Mouse (Mus musculus) ES-E14 (cell line): ENCODE data around the gene Srcap. TPM values are rescaled to one million over a fixed set of nuclear protein-coding genes. Genes with fewer than 3 reads are reported as not detected.

Source experiments
- DNase-seq: peaks from one replicate; pipeline ENCODE4 v3.0.0-alpha.2; 2013; ENCODE audit warnings: low read depth, low spot score
- H3K27ac ChIP-seq: 2 replicates; pipeline ENCODE4 v1.5.1; 2012; ENCODE audit warnings: low read depth, mild to moderate bottlenecking, low read length, moderate library complexity, mixed read lengths; ENCODE audit not compliant: poor library complexity, insufficient read depth, severe bottlenecking
- H3K36me3 ChIP-seq: 2 replicates; pipeline ENCODE4 v1.6.1; 2012; ENCODE audit warnings: mild to moderate bottlenecking, low read length, moderate library complexity, mixed read lengths; ENCODE audit not compliant: control insufficient read depth, poor library complexity, insufficient read depth, severe bottlenecking
- H3K4me1 ChIP-seq, 2 experiments: fragments of 150-350 bp in 1 of 2; sonication (generic) in 1 of 2; 2 replicates each; pipeline ENCODE4 v1.6.1; 2012; ENCODE audit warnings: low read length in 2 of 2, mild to moderate bottlenecking in 1 of 2, mixed read lengths in 1 of 2; ENCODE audit not compliant: control insufficient read depth in 2 of 2, insufficient read depth in 2 of 2, poor library complexity in 1 of 2
- H3K4me3 ChIP-seq, 2 experiments: fragments of 150-350 bp in 1 of 2; sonication (generic) in 1 of 2; 2 replicates each; pipeline ENCODE4 v1.5.1; 2012; ENCODE audit warnings: low read length in 2 of 2, low read depth in 1 of 2, mild to moderate bottlenecking in 1 of 2, mixed read lengths in 1 of 2; ENCODE audit not compliant: insufficient read depth in 1 of 2, poor library complexity in 1 of 2, severe bottlenecking in 1 of 2
- H3K9ac ChIP-seq: 2 replicates; pipeline ENCODE4 v1.6.1; 2012; ENCODE audit warnings: low read depth, mild to moderate bottlenecking, low read length, mixed read lengths; ENCODE audit not compliant: poor library complexity, insufficient read depth, severe bottlenecking
- H3K9me3 ChIP-seq: fragments of 150-350 bp; sonication (generic); 2 replicates; pipeline ENCODE4 v1.6.1; 2012; ENCODE audit warnings: low read depth, mild to moderate bottlenecking, low read length; ENCODE audit not compliant: control insufficient read depth, insufficient read depth
- CHD2 ChIP-seq: IDR thresholded peaks from 2 replicates; pipeline ENCODE4 v1.6.1; 2014; ENCODE audit warnings: mild to moderate bottlenecking, low read depth, low read length, inconsistent platforms
- HCFC1 ChIP-seq: IDR thresholded peaks from 2 replicates; pipeline ENCODE4 v1.6.1; 2012; ENCODE audit warnings: low read length, inconsistent platforms, borderline replicate concordance; ENCODE audit not compliant: insufficient read depth
- MAFK ChIP-seq: IDR thresholded peaks from 2 replicates; pipeline ENCODE4 v1.6.1; 2014; ENCODE audit warnings: mild to moderate bottlenecking, low read depth, low read length, inconsistent platforms; ENCODE audit not compliant: insufficient read depth
- ZC3H11A ChIP-seq: IDR thresholded peaks from 2 replicates; pipeline ENCODE4 v1.6.1; 2012; ENCODE audit warnings: low read depth, mild to moderate bottlenecking, inconsistent platforms, low read length, borderline replicate concordance
- ZNF384 ChIP-seq: IDR thresholded peaks from 2 replicates; pipeline ENCODE4 v1.6.1; 2012; ENCODE audit warnings: low read depth, low read length, inconsistent platforms
- in situ Hi-C, 2 experiments: fragments of 600-800 bp; cut with MboI; formaldehyde crosslinking; loops; one replicate each; pipeline ENCODE4 v1.15.1; 2025; ENCODE audit warnings: low sequenced_read_pairs in 2 of 2, inconsistent platforms in 1 of 2; ENCODE audit not compliant: unreplicated experiment in 2 of 2
- total RNA-seq: library from RNA; depleted of rRNA; stranded (reverse); fragments of 300-350 nt; gene quantifications from 2 replicates; pipeline ENCODE4 v1.2.3, GENCODE M21; 2012

The Srcap gene
- total RNA-seq, 1 experiment: 50.7 TPM

DNA sequence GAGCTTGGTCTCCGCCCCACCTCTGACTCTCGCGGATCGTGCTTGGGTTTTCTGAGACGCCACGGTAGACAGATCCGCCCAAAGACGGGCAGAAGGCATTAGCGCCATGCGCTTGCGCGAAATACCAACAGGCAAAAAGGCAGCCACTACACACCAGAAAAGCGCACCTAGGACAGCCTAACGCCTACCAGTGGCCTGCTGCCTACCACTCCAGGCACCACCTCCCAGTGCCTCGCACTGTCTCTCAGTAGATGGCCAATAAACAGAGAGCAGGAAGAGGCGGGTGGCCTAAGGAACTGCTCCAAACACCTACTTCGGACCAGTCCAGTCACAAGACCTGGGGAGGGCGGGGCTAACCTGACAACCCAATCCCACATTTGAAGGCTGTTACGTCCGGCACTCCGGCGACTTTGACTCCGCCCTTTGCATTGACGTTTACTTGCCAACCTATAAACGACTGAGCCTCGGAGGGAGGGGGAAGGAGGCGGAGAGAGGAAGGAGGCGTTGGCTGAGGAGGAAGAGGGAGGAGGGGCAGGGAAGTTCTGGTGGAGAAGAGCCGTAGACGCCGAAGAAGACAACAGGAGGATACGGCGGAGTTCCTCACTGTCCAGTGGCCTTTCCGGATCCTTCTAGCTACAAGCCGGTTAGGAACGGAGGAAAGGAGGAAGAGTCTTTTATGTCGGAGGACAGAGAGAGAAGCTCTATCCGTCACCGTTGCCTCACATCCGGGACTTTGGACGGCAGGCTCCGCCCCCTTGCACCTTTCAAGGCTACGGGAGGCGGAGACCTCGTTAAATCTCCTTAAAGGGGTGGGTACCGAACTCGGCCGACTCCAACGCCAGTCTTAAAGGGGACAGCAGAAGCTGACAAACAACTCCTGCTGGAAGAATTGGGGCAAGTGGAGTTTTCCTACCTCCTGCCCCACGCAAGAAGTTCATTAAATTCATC is 33.8 kb upstream of the Srcap start:
- Histone ChIP-seq H3K36me3 (peaks cover 33% of the 10 kb centered on the region), H3K4me3 (peak overlapping the region; percentile 87 to 98), H3K9ac (peak overlapping the region; percentile 86), H3K9me3 (no peaks in the 10 kb centered on the region), H3K4me1 (peaks cover 3 to 9% of the 10 kb centered on the region in 2 experiments; a peak in 1 of 4 replicates), H3K27ac (peak overlapping the region; percentile 89)
- DNase-seq: peak; percentile 100
- in situ Hi-C loops: no loop called here
- no peak for TF ChIP-seq CHD2
- peak; percentile 81 for TF ChIP-seq HCFC1

- Histone ChIP-seq H3K4me3 (peak within 1 kb of the TSS; percentile 87 to 98), H3K27ac (peak within 1 kb of the TSS; percentile 89), H3K4me1 (peaks cover 3 to 6% of the 10 kb centered on the region in 2 experiments; a peak in 1 of 4 replicates), H3K9ac (peak within 1 kb of the TSS; percentile 86), H3K9me3 (no peaks in the 10 kb centered on the region), H3K36me3 (peaks cover 30% of the 10 kb centered on the region)
- in situ Hi-C loops: no loop called here
- peak; percentile 85 for DNase-seq
- TF ChIP-seq CHD2 (no peak), ZC3H11A (no peak)
Observed at GRCm38 (mm10) chr7:127478635-127479317, 33.0 kb upstream of the Srcap start, which contains the start of gene Fbrs. Gene Fbrs, plus strand, starts transcription at chr7:127479199.

DNA sequence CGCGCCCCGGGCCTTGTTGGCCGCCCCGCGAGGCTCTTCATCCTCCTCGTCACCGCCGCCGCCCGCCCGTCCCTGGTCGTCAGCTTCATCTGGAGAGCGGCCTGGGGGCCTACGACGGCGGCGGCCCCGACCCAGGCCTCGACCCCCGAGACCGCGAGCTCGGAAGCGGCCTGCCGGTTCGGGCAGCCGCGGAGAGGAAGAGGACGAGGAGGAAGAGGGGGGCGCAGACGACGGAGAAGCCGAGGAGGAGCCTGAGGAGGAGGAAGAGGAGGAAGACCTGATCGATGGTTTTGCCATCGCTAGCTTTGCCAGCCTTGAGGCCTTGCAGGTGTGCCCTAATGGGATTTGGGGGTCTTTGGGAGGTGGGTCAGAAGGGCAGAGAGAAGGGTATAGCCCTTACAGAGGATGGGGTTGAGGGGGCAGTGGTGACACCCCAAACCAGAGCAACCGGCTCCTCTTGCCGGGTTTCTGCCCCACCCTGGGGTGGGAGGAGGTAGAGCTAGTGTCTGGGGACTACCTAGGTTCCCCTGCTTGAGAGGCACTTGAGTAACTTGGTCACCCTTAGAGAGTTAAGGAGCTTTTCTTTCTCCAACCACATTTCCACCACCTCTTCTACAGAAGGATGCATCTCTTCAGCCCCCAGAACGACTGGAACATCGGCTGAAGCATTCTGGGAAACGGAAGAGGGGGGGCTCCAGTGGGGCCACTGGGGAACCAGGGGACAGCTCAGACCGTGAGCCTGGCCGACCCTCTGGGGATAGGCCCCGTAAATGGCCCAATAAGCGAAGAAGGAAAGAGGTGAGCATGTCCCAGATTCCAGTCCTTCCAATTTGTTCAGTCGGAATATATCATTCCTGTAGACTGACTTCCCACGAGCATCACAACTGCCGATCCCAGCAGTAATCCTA is 32.2 kb upstream of the Srcap start:
- peaks cover 30% of the 10 kb centered on the region for H3K36me3 ChIP-seq
- in situ Hi-C loops: no loop called here

DNA sequence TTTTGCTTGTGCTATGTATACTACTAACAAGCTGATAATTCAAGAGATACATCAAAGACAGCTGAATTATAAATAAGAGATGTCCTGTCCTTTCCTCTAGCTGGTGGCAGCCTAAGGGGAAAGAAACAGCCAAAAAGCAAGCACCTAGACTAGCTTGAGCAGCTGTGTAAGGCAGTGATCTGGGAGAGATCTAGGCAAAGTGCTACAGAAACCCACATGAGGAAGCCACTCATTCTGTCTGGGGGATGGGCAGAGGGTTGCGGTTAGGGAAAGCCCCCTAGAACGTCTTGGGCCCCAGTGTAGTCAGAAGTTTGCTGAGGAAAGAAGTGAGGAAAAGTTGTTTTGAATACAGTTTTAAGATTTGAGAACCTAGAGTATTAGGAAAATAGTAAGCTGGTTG is 31.5 kb upstream of the Srcap start:
- no peaks in the 10 kb centered on the region for H3K9me3 ChIP-seq
- TF ChIP-seq MAFK: no peak
- no peak for TF ChIP-seq ZC3H11A
- no peak for TF ChIP-seq HCFC1
- TF ChIP-seq ZNF384: no peak
- no peak for TF ChIP-seq CHD2
- peaks cover 28% of the 10 kb centered on the region for H3K36me3 ChIP-seq
- peaks cover 3 to 9% of the 10 kb centered on the region in 2 experiments; a peak in 1 of 4 replicates for H3K4me1 ChIP-seq
- in situ Hi-C loops: no loop called here
- DNase-seq: no peak
- no peak overlapping the region for H3K9ac ChIP-seq
- H3K27ac ChIP-seq: no peak overlapping the region
- H3K4me3 ChIP-seq: no peak overlapping the region; a peak in 1 of 4 replicates

More for the DNA sequence above, 32.2 kb upstream of the Srcap start:
- H3K9me3 ChIP-seq: no peaks in the 10 kb centered on the region
- H3K9ac ChIP-seq: peak overlapping the region; percentile 69
- peak overlapping the region; percentile 87 to 98 for H3K4me3 ChIP-seq
- no peak for DNase-seq
- no peak for TF ChIP-seq HCFC1
- no peak for TF ChIP-seq ZNF384
- no peak for TF ChIP-seq MAFK
- no peak for TF ChIP-seq CHD2
- no peak for TF ChIP-seq ZC3H11A
- no peak overlapping the region for H3K27ac ChIP-seq
- H3K4me1 ChIP-seq: peaks cover 3 to 9% of the 10 kb centered on the region in 2 experiments; a peak in 1 of 4 replicates
